Mouse (Mus musculus): ENCODE measurements around the gene Pafah2. TPM values are rescaled to one million over a fixed set of nuclear protein-coding genes. Genes with fewer than 3 reads are reported as not detected.
A peak's percentile ranks its signal among the peaks of the same experiment; 100 is the strongest.

Gene Pafah2
- polyA plus RNA-seq, 1 experiment from 2014 or later = 8.8 TPM

DNA sequence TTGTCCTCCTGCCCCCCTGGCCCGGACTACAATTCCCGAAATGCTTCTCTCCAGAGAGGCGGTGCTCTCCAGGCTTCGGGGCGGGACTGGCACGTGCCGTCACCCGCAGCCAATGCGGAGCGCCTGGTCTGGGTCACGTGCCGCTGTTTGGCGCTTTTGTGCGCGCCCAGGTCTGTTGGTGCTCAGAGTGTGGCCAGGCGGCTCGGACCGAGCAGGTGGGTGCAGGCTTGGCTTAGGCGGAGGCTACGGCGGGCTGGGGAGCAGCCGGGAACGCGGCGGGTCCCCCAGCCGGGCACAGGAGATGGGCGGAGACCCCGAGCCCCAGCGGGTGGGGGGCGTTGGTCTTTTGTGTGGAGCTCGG is 72.1 kb downstream of the Pafah2 start, which contains the start of gene Stmn1:
Gene Stmn1, plus strand, starts transcription at position 106 of the 361 bp plus-strand sequence.
- Histone ChIP-seq H3K4me3 (ENCODE audit: low read depth, low read length) (peak within 1 kb of the TSS; percentile 90), H3K9ac (ENCODE audit: low read depth, low read length) (peak within 1 kb of the TSS; percentile 99), H3K9me3 (replicated peaks; ENCODE audit: control insufficient read depth, low read length, poor library complexity, severe bottlenecking) (no peaks in the 10 kb centered on the region), H3K36me3 (ENCODE audit: control insufficient read depth, insufficient read depth, low read length) (peaks cover 14% of the 10 kb centered on the region), H3K27me3 (ENCODE audit: control insufficient read depth, insufficient read depth, low read depth, low read length) (no peaks in the 10 kb centered on the region), H3K4me2 (ENCODE audit: low read length) (peak within 1 kb of the TSS; percentile 86), H3K4me1 (ENCODE audit: control insufficient read depth, insufficient read depth, low read length) (peaks cover 46% of the 10 kb centered on the region), H3K27ac (ENCODE audit: low read length) (peak within 1 kb of the TSS; percentile 99)
- WGBS = under 1% methylated on average over 30 of the region's 31 CpGs
- ATAC-seq = peak; percentile 97

DNA sequence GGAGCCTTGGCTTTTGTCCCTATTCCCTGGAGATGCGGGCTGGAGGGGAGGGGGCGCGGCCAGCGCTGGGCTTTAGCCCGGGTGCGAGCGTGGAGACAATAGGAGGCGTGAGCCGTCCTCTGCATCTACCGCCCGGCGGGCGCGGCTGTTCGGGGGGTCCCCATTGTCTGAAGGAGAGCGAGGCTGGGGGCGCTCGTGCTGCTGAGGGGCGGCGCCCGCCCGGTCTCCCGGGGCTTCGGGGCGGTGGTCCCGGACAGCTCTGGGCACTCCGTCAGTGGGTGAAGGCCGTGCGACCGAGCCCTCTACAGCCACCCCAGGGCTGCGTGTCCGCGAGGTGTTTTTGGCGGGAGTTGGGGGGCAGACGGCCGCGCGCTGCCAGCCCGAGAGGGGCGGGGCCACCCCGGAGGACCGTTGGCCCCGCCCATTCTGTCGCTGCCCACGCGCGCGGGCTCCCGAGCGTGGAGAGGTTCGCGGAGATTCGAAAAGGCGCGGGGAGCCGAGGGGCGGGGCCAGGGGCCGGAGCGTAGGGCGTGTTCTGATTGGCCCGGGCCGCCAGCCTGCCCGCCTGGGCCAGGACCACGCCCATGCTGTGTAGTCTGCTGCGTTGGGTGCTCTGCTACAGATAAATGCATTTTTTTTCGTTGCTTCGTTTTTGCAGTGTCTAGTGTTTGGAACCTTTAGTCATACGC is 72.6 kb downstream of the Pafah2 start:
- Histone ChIP-seq H3K9me3 (replicated peaks; ENCODE audit: control insufficient read depth, low read length, poor library complexity, severe bottlenecking) (no peaks in the 10 kb centered on the region), H3K4me1 (ENCODE audit: control insufficient read depth, insufficient read depth, low read length) (peaks cover 47% of the 10 kb centered on the region), H3K27ac (ENCODE audit: low read length) (peak overlapping the region; percentile 99), H3K9ac (ENCODE audit: low read depth, low read length) (peak overlapping the region; percentile 99), H3K27me3 (ENCODE audit: control insufficient read depth, insufficient read depth, low read depth, low read length) (no peaks in the 10 kb centered on the region), H3K4me2 (ENCODE audit: low read length) (peak overlapping the region; percentile 86), H3K4me3 (ENCODE audit: low read depth, low read length) (peak overlapping the region; percentile 90), H3K36me3 (ENCODE audit: control insufficient read depth, insufficient read depth, low read length) (peaks cover 15% of the 10 kb centered on the region)
- WGBS = under 1% methylated on average over 62 of the region's 68 CpGs
- peak; percentile 73 for ATAC-seq

DNA sequence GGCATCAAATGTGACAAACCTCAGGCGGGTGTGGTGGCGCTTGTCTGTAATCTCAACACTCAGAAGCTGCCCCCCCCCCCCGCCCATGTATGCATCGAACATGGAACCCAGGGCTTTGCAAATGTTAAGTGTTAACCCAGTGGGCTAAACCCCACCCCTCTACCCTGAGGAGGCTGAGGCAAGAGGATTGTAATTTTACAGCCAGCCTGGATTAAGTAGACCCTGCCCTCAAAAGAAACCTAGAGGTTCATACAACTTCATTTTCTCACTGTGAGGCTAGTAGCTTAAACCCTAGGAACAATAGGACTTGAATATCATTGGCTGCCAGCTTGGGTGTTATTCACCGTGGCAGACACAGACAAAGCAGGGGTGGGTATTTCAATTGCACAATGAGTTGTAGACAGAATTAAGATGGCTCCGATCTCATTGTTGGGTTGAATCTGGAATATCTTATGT is 73.2 kb downstream of the Pafah2 start:
- H3K9me3 ChIP-seq (replicated peaks; ENCODE audit: control insufficient read depth, low read length, poor library complexity, severe bottlenecking) = no peaks in the 10 kb centered on the region
- H3K4me3 ChIP-seq (ENCODE audit: low read depth, low read length) = peak overlapping the region; percentile 90
- peaks cover 20% of the 10 kb centered on the region for H3K36me3 ChIP-seq (ENCODE audit: control insufficient read depth, insufficient read depth, low read length)
- H3K27me3 ChIP-seq (ENCODE audit: control insufficient read depth, insufficient read depth, low read depth, low read length) = no peaks in the 10 kb centered on the region
- under 1% methylated on average over 6 of the region's 6 CpGs for WGBS
- peak overlapping the region; percentile 99 for H3K9ac ChIP-seq (ENCODE audit: low read depth, low read length)
- H3K27ac ChIP-seq (ENCODE audit: low read length) = peak overlapping the region; percentile 99
- H3K4me1 ChIP-seq (ENCODE audit: control insufficient read depth, insufficient read depth, low read length) = peaks cover 54% of the 10 kb centered on the region
- peak; percentile 29; the same call in 1 of the 2 replicates for ATAC-seq
- H3K4me2 ChIP-seq (ENCODE audit: low read length) = peak overlapping the region; percentile 86

DNA sequence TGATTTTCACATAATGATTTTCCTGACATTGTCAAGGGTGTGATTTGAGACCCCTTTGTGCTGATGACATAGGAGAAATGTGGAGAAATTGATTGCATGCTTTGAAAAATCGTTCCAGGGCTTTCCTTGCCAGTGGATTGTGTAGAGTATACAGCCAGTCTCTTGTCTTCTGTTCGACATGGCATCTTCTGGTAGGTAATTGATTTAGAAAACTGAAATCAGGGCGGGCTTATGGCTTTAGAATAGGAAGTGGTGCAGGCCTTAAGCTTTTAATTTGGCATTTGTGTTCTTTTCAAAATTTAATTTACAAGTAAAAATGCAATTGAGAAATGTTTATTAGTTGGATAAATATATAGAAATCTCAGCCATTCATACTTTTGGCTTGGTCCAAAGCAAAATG is 73.9 kb downstream of the Pafah2 start:
- Histone ChIP-seq H3K27me3 (ENCODE audit: control insufficient read depth, insufficient read depth, low read depth, low read length) (no peaks in the 10 kb centered on the region), H3K27ac (ENCODE audit: low read length) (peak overlapping the region; percentile 99), H3K4me1 (ENCODE audit: control insufficient read depth, insufficient read depth, low read length) (peaks cover 57% of the 10 kb centered on the region), H3K4me2 (ENCODE audit: low read length) (peak overlapping the region; percentile 86), H3K36me3 (ENCODE audit: control insufficient read depth, insufficient read depth, low read length) (peaks cover 26% of the 10 kb centered on the region), H3K9me3 (replicated peaks; ENCODE audit: control insufficient read depth, low read length, poor library complexity, severe bottlenecking) (no peaks in the 10 kb centered on the region), H3K4me3 (ENCODE audit: low read depth, low read length) (peak overlapping the region; percentile 90), H3K9ac (ENCODE audit: low read depth, low read length) (peak overlapping the region; percentile 99)
- ATAC-seq = no peak
- 16% methylated on average over 3 of the region's 3 CpGs for WGBS

DNA sequence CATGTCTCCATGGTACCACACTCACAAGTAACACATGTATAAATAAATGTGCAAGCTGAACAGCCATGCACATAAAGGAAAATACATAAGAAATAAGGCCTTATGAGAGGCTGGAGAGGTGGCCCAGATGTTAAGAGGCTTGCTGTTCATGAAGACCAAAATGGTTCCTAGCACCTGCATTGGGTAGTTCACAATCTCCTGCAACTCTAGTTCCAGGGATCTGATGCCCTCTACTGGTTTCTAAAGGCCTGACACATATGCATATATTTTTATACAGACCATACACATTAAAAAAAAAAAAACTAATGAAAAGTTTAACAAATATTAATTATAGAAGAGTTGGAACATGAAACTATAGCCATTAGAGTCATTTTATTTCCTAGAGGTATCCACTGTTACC is 75.3 kb downstream of the Pafah2 start:
- peaks cover 42% of the 10 kb centered on the region for H3K4me1 ChIP-seq (ENCODE audit: control insufficient read depth, insufficient read depth, low read length)
- peak overlapping the region; percentile 90 for H3K4me3 ChIP-seq (ENCODE audit: low read depth, low read length)
- peaks cover 34% of the 10 kb centered on the region for H3K36me3 ChIP-seq (ENCODE audit: control insufficient read depth, insufficient read depth, low read length)
- H3K27me3 ChIP-seq (ENCODE audit: control insufficient read depth, insufficient read depth, low read depth, low read length) = no peaks in the 10 kb centered on the region
- peak overlapping the region; percentile 64; the same call in 1 of the 2 replicates for H3K27ac ChIP-seq (ENCODE audit: low read length)
- H3K9me3 ChIP-seq (replicated peaks; ENCODE audit: control insufficient read depth, low read length, poor library complexity, severe bottlenecking) = no peaks in the 10 kb centered on the region
- peak overlapping the region; percentile 86 for H3K4me2 ChIP-seq (ENCODE audit: low read length)
- ATAC-seq = no peak
- H3K9ac ChIP-seq (ENCODE audit: low read depth, low read length) = peak overlapping the region; percentile 69

DNA sequence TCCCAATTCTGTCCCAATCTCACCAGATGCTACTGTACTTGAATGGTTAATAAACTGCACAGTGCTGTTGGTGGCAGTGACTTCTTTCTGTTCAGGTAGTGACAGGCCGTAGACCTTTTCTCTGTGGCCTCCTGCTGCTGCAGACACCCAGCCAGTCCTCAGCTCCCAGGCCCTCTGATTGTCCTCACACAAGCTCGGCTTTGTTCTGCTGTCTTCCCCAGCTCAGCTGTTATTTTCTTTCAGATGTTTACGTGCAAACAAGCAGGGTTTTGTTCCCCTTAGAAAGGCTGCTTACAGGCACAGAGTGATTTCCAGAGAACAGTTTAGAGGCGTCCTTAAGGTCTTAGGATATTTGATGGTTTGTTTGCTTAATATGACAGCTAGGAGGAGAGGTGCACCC is 77.6 kb downstream of the Pafah2 start:
- 55% methylated on average over 4 of the region's 4 CpGs for WGBS
- H3K9ac ChIP-seq (ENCODE audit: low read depth, low read length) = peak overlapping the region; percentile 15; the same call in 1 of the 2 replicates
- H3K36me3 ChIP-seq (ENCODE audit: control insufficient read depth, insufficient read depth, low read length) = peaks cover 34% of the 10 kb centered on the region

DNA sequence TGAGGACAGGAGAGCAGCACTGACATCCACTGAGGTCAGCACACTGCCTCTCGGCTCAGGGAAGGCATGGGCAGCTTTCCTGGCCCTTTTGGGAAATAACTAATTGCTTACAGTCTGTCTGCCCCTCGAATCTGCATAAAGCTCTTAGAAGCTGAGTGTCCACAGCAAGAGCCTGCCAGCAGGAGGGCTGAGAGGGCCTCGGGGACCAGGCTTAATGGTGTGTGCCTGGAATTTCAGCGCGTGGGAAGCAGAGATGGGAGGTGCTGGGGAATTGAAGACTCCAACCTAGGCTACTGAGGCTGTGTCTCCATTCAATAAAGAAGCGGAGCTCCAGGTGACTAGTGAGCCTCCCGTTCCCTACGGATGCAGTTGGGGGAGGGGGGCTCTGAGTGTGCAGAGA is 78.1 kb downstream of the Pafah2 start:
- WGBS = 23% methylated on average over 8 of the region's 8 CpGs
- no peaks in the 10 kb centered on the region for H3K27me3 ChIP-seq (ENCODE audit: control insufficient read depth, insufficient read depth, low read depth, low read length)
- ATAC-seq = no peak
- peak overlapping the region; percentile 2; the same call in 1 of the 2 replicates for H3K4me2 ChIP-seq (ENCODE audit: low read length)
- no peaks in the 10 kb centered on the region for H3K9me3 ChIP-seq (replicated peaks; ENCODE audit: control insufficient read depth, low read length, poor library complexity, severe bottlenecking)
- H3K4me1 ChIP-seq (ENCODE audit: control insufficient read depth, insufficient read depth, low read length) = peaks cover 44% of the 10 kb centered on the region
- peak overlapping the region; percentile 65 for H3K27ac ChIP-seq (ENCODE audit: low read length)
- H3K9ac ChIP-seq (ENCODE audit: low read depth, low read length) = peak overlapping the region; percentile 1; the same call in 1 of the 2 replicates
- no peak overlapping the region; the same call in 1 of the 2 replicates for H3K4me3 ChIP-seq (ENCODE audit: low read depth, low read length)
- H3K36me3 ChIP-seq (ENCODE audit: control insufficient read depth, insufficient read depth, low read length) = peaks cover 34% of the 10 kb centered on the region

More for the DNA sequence above, 77.6 kb downstream of the Pafah2 start:
- Histone ChIP-seq H3K4me2 (ENCODE audit: low read length) (no peak overlapping the region; the same call in 1 of the 2 replicates), H3K27ac (ENCODE audit: low read length) (peak overlapping the region; percentile 65), H3K4me3 (ENCODE audit: low read depth, low read length) (no peak overlapping the region; the same call in 1 of the 2 replicates), H3K27me3 (ENCODE audit: control insufficient read depth, insufficient read depth, low read depth, low read length) (no peaks in the 10 kb centered on the region), H3K4me1 (ENCODE audit: control insufficient read depth, insufficient read depth, low read length) (peaks cover 44% of the 10 kb centered on the region), H3K9me3 (replicated peaks; ENCODE audit: control insufficient read depth, low read length, poor library complexity, severe bottlenecking) (no peaks in the 10 kb centered on the region)
- no peak for ATAC-seq

DNA sequence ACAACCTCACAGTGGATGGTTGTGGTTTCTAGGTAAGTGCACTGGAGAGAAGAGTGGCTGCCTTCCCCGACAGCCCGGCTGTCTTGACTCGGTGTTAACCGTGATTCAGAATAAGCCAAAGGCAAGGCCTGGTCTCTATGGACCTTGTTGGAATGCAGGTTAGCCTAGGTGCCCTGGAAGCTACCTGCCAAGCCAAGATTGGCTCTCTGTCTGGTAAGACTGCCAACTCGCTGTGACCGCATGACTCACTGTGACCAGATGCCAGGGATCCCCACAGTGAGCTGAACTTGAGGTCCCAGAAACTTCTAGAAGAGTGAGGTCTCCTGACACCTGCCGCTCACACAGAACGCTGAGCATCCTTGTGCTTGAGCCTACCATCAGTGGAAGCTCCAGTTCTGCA is 80.8 kb downstream of the Pafah2 start:
- no peaks in the 10 kb centered on the region for H3K27me3 ChIP-seq (ENCODE audit: control insufficient read depth, insufficient read depth, low read depth, low read length)
- no peak for ATAC-seq
- H3K9ac ChIP-seq (ENCODE audit: low read depth, low read length) = no peak overlapping the region
- no peaks in the 10 kb centered on the region for H3K9me3 ChIP-seq (replicated peaks; ENCODE audit: control insufficient read depth, low read length, poor library complexity, severe bottlenecking)
- no peak overlapping the region for H3K4me2 ChIP-seq (ENCODE audit: low read length)
- peaks cover 26% of the 10 kb centered on the region for H3K36me3 ChIP-seq (ENCODE audit: control insufficient read depth, insufficient read depth, low read length)
- peak overlapping the region; percentile 66 for H3K27ac ChIP-seq (ENCODE audit: low read length)
- whole genome bisulfite sequencing = 89% methylated on average over 8 of the region's 8 CpGs
- H3K4me1 ChIP-seq (ENCODE audit: control insufficient read depth, insufficient read depth, low read length) = peaks cover 35% of the 10 kb centered on the region
- no peak overlapping the region for H3K4me3 ChIP-seq (ENCODE audit: low read depth, low read length)
